Mouse (Mus musculus) myocyte (in vitro differentiated cells): ENCODE results near the gene S100a13. TPM values are rescaled to one million over a fixed set of nuclear protein-coding genes. Genes with fewer than 3 reads are reported as not detected.

Source experiments
- H3K27me3 ChIP-seq: one replicate; pipeline ENCODE4 v1.6.1; 2011; ENCODE audit not compliant: control insufficient read depth, insufficient read depth, insufficient read length
- H3K36me3 ChIP-seq: one replicate; pipeline ENCODE4 v1.6.1; 2011; ENCODE audit not compliant: control insufficient read depth, insufficient read depth
- H3K4me2 ChIP-seq: one replicate; pipeline ENCODE4 v1.6.1; 2011; ENCODE audit warnings: low read depth, control low read depth
- H3K4me3 ChIP-seq: one replicate; pipeline ENCODE4 v1.5.1; 2011; ENCODE audit warnings: mild to moderate bottlenecking, control low read depth, moderate library complexity
- H3K79me2 ChIP-seq: one replicate; pipeline ENCODE4 v1.6.1; 2011; ENCODE audit not compliant: control insufficient read depth, insufficient read depth
- H3ac ChIP-seq: one replicate; pipeline ENCODE4 v1.6.1; 2011; ENCODE audit not compliant: control insufficient read depth, insufficient read length
- CEBPB ChIP-seq: IDR thresholded peaks from 2 replicates; pipeline ENCODE4 v1.6.1; 2011; ENCODE audit warnings: mild to moderate bottlenecking, moderate library complexity; ENCODE audit not compliant: poor library complexity, insufficient read depth, severe bottlenecking
- E2F4 ChIP-seq: IDR thresholded peaks from one replicate; pipeline ENCODE4 v1.6.1; 2011; ENCODE audit warnings: mild to moderate bottlenecking, control low read depth, moderate library complexity; ENCODE audit not compliant: insufficient read depth
- MAX ChIP-seq: IDR thresholded peaks from one replicate; pipeline ENCODE4 v1.6.1; 2011; ENCODE audit warnings: low read depth, mild to moderate bottlenecking, control low read depth
- MYOD1 ChIP-seq, 3 experiments: IDR thresholded peaks; one replicate each; pipeline ENCODE4 v1.6.1; 2011; ENCODE audit warnings: control low read depth in 2 of 3, low read depth in 2 of 3, mild to moderate bottlenecking in 2 of 3, moderate library complexity in 1 of 3; ENCODE audit not compliant: insufficient read length in 2 of 3, control insufficient read depth in 1 of 3
- MYOG ChIP-seq, 3 experiments: IDR thresholded peaks; one replicate each; pipeline ENCODE4 v1.6.1; 2011; ENCODE audit warnings: control low read depth in 2 of 3, low read depth in 2 of 3, mild to moderate bottlenecking in 2 of 3; ENCODE audit not compliant: insufficient read length in 2 of 3, control insufficient read depth in 1 of 3, insufficient read depth in 1 of 3
- POLR2A ChIP-seq: IDR thresholded peaks from one replicate; pipeline ENCODE4 v1.6.1; 2011; ENCODE audit warnings: low read depth, mild to moderate bottlenecking, control low read depth, moderate library complexity; ENCODE audit not compliant: insufficient read length
- POLR2AphosphoS2 ChIP-seq: IDR thresholded peaks from one replicate; pipeline ENCODE4 v1.6.1; 2011; ENCODE audit warnings: low read depth, control low read depth; ENCODE audit not compliant: insufficient read length
- REST ChIP-seq: IDR thresholded peaks from one replicate; pipeline ENCODE4 v1.6.1; 2011; ENCODE audit warnings: mild to moderate bottlenecking, control low read depth, moderate library complexity; ENCODE audit not compliant: insufficient read depth, insufficient read length
- SRF ChIP-seq: IDR thresholded peaks from one replicate; pipeline ENCODE4 v1.6.1; 2011; ENCODE audit warnings: low read depth; ENCODE audit not compliant: control insufficient read depth, insufficient read length
- TCF12 ChIP-seq: IDR thresholded peaks from one replicate; pipeline ENCODE4 v1.6.1; 2011; ENCODE audit warnings: mild to moderate bottlenecking, control low read depth; ENCODE audit not compliant: poor library complexity, insufficient read depth, severe bottlenecking
- TCF3 ChIP-seq: IDR thresholded peaks from one replicate; pipeline ENCODE4 v1.6.1; 2011; ENCODE audit warnings: low read depth, control low read depth; ENCODE audit not compliant: insufficient read length
- USF1 ChIP-seq: IDR thresholded peaks from one replicate; pipeline ENCODE4 v1.6.1; 2011; ENCODE audit warnings: low read depth, mild to moderate bottlenecking, control low read depth, moderate library complexity
- polyA plus RNA-seq: library from polyadenylated mRNA; unstranded; fragments of >200 nt; fragmentation: generic; extraction: Trizol; gene quantifications from one replicate; pipeline ENCODE4 v1.2.1, GENCODE M21; 2012; ENCODE audit warnings: missing spikeins

Gene S100a13
- polyA plus RNA-seq, 1 experiment = 106 TPM

GRCm38 (mm10) chr3:90466311-90466766 lies 47.9 kb upstream of the S100a13 start:
- Histone ChIP-seq H3ac (no peak overlapping the region), H3K27me3 (peaks cover 15% of the 10 kb centered on the region), H3K79me2 (no peaks in the 10 kb centered on the region), H3K36me3 (no peaks in the 10 kb centered on the region), H3K4me2 (peak overlapping the region; percentile 92), H3K4me3 (peak overlapping the region; percentile 19)
- TF ChIP-seq REST = no peak
- TF ChIP-seq TCF3 = no peak
- TF ChIP-seq CEBPB = peak; percentile 91
- no peak for TF ChIP-seq SRF
- TF ChIP-seq E2F4 = no peak
- TF ChIP-seq MYOD1 (IDR thresholded peaks at IDR 0.05; ENCODE audit: control insufficient read depth in 1 of 3, insufficient read length in 2 of 3, low read depth in 2 of 3) = no peak

DNA sequence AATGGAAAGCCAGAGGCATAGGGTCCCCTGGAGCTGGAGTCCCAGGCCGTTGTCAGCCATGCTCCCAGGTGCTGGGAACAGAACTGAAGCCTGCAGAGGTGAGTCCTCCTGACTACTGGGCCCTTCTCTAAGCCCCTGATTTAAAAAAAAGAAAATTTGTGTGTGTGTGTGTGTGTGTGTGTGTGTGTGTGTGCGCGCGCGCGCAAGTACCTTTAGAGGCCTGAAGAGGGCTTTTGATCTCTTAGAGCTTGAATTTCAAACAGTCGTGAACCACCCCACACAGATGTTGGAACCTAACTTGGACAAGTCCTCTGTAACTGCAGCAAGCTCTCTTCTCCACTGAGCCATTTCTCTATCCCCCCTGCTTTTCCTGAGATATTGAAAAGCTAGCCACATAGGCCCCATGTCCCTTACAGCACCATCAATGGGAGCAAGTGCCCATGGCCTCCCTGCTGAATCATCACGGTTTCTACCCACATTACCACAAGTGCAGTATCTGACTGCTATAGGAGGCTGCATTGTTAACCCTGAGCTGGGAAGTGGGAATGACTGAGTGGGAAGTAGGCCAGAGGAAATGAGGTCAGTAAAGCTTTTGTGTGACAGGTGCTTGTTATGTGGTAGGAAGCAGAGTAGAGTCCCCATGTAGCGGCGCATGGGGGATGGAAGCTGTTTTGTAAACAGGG lies 46.5 kb upstream of the S100a13 start:
- no peak overlapping the region for H3K4me3 ChIP-seq
- H3K36me3 ChIP-seq = no peaks in the 10 kb centered on the region
- no peak overlapping the region for H3ac ChIP-seq
- no peak overlapping the region for H3K4me2 ChIP-seq
- no peak for TF ChIP-seq REST
- no peak for TF ChIP-seq MAX
- no peak for TF ChIP-seq TCF12
- TF ChIP-seq MYOD1 (IDR thresholded peaks at IDR 0.05; ENCODE audit: control insufficient read depth in 1 of 3, insufficient read length in 2 of 3, low read depth in 2 of 3) = no peak
- no peak for TF ChIP-seq MYOG (IDR thresholded peaks at IDR 0.05; ENCODE audit: control insufficient read depth in 1 of 3, insufficient read depth in 1 of 3, insufficient read length in 2 of 3, low read depth in 2 of 3)
- no peak for TF ChIP-seq TCF3
- no peak for TF ChIP-seq USF1
- no peak for TF ChIP-seq POLR2AphosphoS2
- TF ChIP-seq POLR2A = no peak
- H3K27me3 ChIP-seq = peaks cover 15% of the 10 kb centered on the region
- no peaks in the 10 kb centered on the region for H3K79me2 ChIP-seq

DNA sequence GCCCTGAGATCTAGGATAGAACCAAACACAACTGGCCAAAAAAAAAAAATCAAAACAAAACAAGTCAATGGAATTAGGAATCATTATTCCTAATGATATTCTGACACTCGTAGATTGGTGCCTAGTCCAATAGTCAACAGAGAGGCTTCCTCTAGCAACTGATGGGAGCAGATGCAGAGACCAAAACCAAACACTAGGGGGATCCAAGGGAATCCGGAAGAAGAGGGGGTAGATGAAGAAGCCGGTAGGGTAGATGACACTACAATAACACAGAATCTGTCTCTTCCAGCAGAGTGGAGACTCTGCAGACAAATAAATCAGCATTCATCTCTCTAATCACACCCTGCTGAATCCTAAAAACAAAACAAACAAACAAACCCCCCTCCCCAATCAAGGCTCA lies 42.0 kb upstream of the S100a13 start:
- H3K79me2 ChIP-seq = peaks cover 11% of the 10 kb centered on the region
- H3K36me3 ChIP-seq = no peaks in the 10 kb centered on the region
- TF ChIP-seq MYOD1 (IDR thresholded peaks at IDR 0.05; ENCODE audit: control insufficient read depth in 1 of 3, insufficient read length in 2 of 3, low read depth in 2 of 3) (no peak), TCF12 (no peak), SRF (no peak), MYOG (IDR thresholded peaks at IDR 0.05; ENCODE audit: control insufficient read depth in 1 of 3, insufficient read depth in 1 of 3, insufficient read length in 2 of 3, low read depth in 2 of 3) (no peak), E2F4 (no peak), MAX (no peak), CEBPB (no peak), TCF3 (no peak), USF1 (no peak), REST (no peak), POLR2A (no peak), POLR2AphosphoS2 (no peak)
- H3K27me3 ChIP-seq = no peaks in the 10 kb centered on the region
- no peak overlapping the region for H3K4me3 ChIP-seq
- no peak overlapping the region for H3K4me2 ChIP-seq
- H3ac ChIP-seq = no peak overlapping the region

GRCm38 (mm10) chr3:90475151-90475830 lies 38.9 kb upstream of the S100a13 start:
- Histone ChIP-seq H3K79me2 (peaks cover 35% of the 10 kb centered on the region), H3K4me2 (peak overlapping the region; percentile 73), H3K36me3 (peaks cover 5% of the 10 kb centered on the region), H3K27me3 (no peaks in the 10 kb centered on the region), H3K4me3 (peak overlapping the region; percentile 86), H3ac (no peak overlapping the region)
- TF ChIP-seq E2F4 = no peak
- TF ChIP-seq TCF3 = no peak
- TF ChIP-seq MYOD1 (IDR thresholded peaks at IDR 0.05; ENCODE audit: control insufficient read depth in 1 of 3, insufficient read length in 2 of 3, low read depth in 2 of 3) = no peak
- no peak for TF ChIP-seq MAX
- TF ChIP-seq REST = no peak
- no peak for TF ChIP-seq TCF12
- no peak for TF ChIP-seq POLR2A
- no peak for TF ChIP-seq POLR2AphosphoS2
- TF ChIP-seq USF1 = no peak
- TF ChIP-seq SRF = no peak
- no peak for TF ChIP-seq CEBPB
- TF ChIP-seq MYOG (IDR thresholded peaks at IDR 0.05; ENCODE audit: control insufficient read depth in 1 of 3, insufficient read depth in 1 of 3, insufficient read length in 2 of 3, low read depth in 2 of 3) = no peak
